Mouse (Mus musculus) spleen, adult 2 months (tissue): Measurements from ENCODE around the gene Prr36. TPM values are rescaled to one million over a fixed set of nuclear protein-coding genes. Genes with fewer than 3 reads are reported as not detected.
A peak's percentile ranks its signal among the peaks of the same experiment; 100 is the strongest.

Experiments
- DNase-seq, 2 experiments: peaks; one replicate each; pipeline versions ENCODE4 v3.0.0 to v3.0.0-alpha.2; 2012 to 2021; ENCODE audit warnings: low spot score in 2 of 2, low read depth in 1 of 2
- H3K27ac ChIP-seq: fragments of 200-500 bp; 2 replicates; pipeline ENCODE4 v1.5.1; 2012; ENCODE audit warnings: low read length, inconsistent platforms; ENCODE audit not compliant: insufficient read depth
- H3K27me3 ChIP-seq: fragments of 200-500 bp; 2 replicates; pipeline ENCODE4 v1.6.1; 2012; ENCODE audit warnings: mild to moderate bottlenecking, moderate library complexity, low read length, inconsistent platforms; ENCODE audit not compliant: control insufficient read depth, insufficient read depth
- H3K36me3 ChIP-seq: fragments of 200-500 bp; 2 replicates; pipeline ENCODE4 v1.6.1; 2012; ENCODE audit warnings: mild to moderate bottlenecking, low read length, inconsistent platforms; ENCODE audit not compliant: control insufficient read depth, insufficient read depth
- H3K4me1 ChIP-seq: fragments of 200-500 bp; 2 replicates; pipeline ENCODE4 v1.6.1; 2011; ENCODE audit warnings: inconsistent platforms; ENCODE audit not compliant: control insufficient read depth, insufficient read depth, insufficient read length
- H3K4me3 ChIP-seq: fragments of 200-500 bp; 2 replicates; pipeline ENCODE4 v1.5.1; 2011; ENCODE audit warnings: mild to moderate bottlenecking, inconsistent platforms; ENCODE audit not compliant: insufficient read depth, insufficient read length; ENCODE audit errors: extremely low read depth
- CTCF ChIP-seq: fragments of 200-500 bp; IDR thresholded peaks from 2 replicates; pipeline ENCODE4 v1.5.1; 2011; ENCODE audit warnings: mild to moderate bottlenecking, inconsistent platforms; ENCODE audit not compliant: insufficient read depth, insufficient read length, insufficient replicate concordance; ENCODE audit errors: extremely low read depth
- POLR2A ChIP-seq: fragments of 200-500 bp; IDR thresholded peaks from 2 replicates; pipeline ENCODE4 v1.6.1; 2011; ENCODE audit warnings: low read depth, low read length, inconsistent platforms
- WGBS: fragments of 180-500 bp; shearing (Covaris S2); methylation state at CpG from one replicate; pipeline ENCODE4 v1.1.7; 2018; 5-methylcytosine and 5-hydroxymethylcytosine counted together
- polyA plus RNA-seq: library from polyadenylated mRNA; depleted of rRNA; stranded (reverse); fragments of >200 nt; gene quantifications from 2 replicates; pipeline ENCODE4 v1.2.3, GENCODE M21; 2012

Gene Prr36
- polyA plus RNA-seq, 1 experiment = 0.16 TPM

GRCm38 (mm10) chr8:4188605-4189004, 28.7 kb downstream of the Prr36 start:
- TF ChIP-seq POLR2A (no peak), CTCF (no peak)
- no peak overlapping the region for H3K27ac ChIP-seq
- no peak for DNase-seq

GRCm38 (mm10) chr8:4186151-4186550, 31.1 kb downstream of the Prr36 start:
- no peak for DNase-seq
- no peak overlapping the region for H3K27ac ChIP-seq
- WGBS = 92% methylated on average over 2 of the region's 2 CpGs

More at GRCm38 (mm10) chr8:4188605-4189004, 28.7 kb downstream of the Prr36 start:
- H3K27me3 ChIP-seq = no peaks in the 10 kb centered on the region
- H3K4me3 ChIP-seq = no peak overlapping the region
- peaks cover 4% of the 10 kb centered on the region for H3K36me3 ChIP-seq
- peaks cover 2% of the 10 kb centered on the region; the same call in 1 of the 2 replicates for H3K4me1 ChIP-seq

GRCm38 (mm10) chr8:4183409-4183808, 33.9 kb downstream of the Prr36 start:
- TF ChIP-seq CTCF (no peak), POLR2A (no peak)
- no peak for DNase-seq
- Histone ChIP-seq H3K36me3 (peaks cover 4% of the 10 kb centered on the region), H3K4me1 (no peaks in the 10 kb centered on the region), H3K27ac (no peak overlapping the region), H3K4me3 (no peak overlapping the region), H3K27me3 (no peaks in the 10 kb centered on the region)
- 82% methylated on average over 8 of the region's 8 CpGs for WGBS

More at GRCm38 (mm10) chr8:4186151-4186550, 31.1 kb downstream of the Prr36 start:
- TF ChIP-seq POLR2A (no peak), CTCF (no peak)
- peaks cover 4% of the 10 kb centered on the region for H3K36me3 ChIP-seq
- no peaks in the 10 kb centered on the region for H3K27me3 ChIP-seq
- H3K4me3 ChIP-seq = no peak overlapping the region
- H3K4me1 ChIP-seq = no peaks in the 10 kb centered on the region

- Histone ChIP-seq H3K27me3 (no peaks in the 10 kb centered on the region), H3K4me1 (no peaks in the 10 kb centered on the region; the same call in 1 of the 2 replicates), H3K4me3 (no peak overlapping the region), H3K36me3 (no peaks in the 10 kb centered on the region), H3K27ac (no peak overlapping the region)
- no peak for DNase-seq
- TF ChIP-seq POLR2A = no peak
- no peak for TF ChIP-seq CTCF
- 95% methylated on average over 2 of the region's 2 CpGs for WGBS
Measured at GRCm38 (mm10) chr8:4174018-4174417, 43.2 kb downstream of the Prr36 start.

- Histone ChIP-seq H3K4me3 (no peak overlapping the region), H3K27me3 (no peaks in the 10 kb centered on the region), H3K4me1 (no peaks in the 10 kb centered on the region; the same call in 1 of the 2 replicates), H3K36me3 (no peaks in the 10 kb centered on the region), H3K27ac (no peak overlapping the region)
- WGBS = 91% methylated on average over 3 of the region's 3 CpGs
- TF ChIP-seq CTCF (no peak), POLR2A (no peak)
- no peak for DNase-seq
Measured at GRCm38 (mm10) chr8:4172486-4172885, 44.8 kb downstream of the Prr36 start.

GRCm38 (mm10) chr8:4167918-4168317, 49.3 kb downstream of the Prr36 start:
- TF ChIP-seq POLR2A (no peak), CTCF (no peak)
- Histone ChIP-seq H3K36me3 (no peaks in the 10 kb centered on the region), H3K4me3 (no peak overlapping the region), H3K27ac (no peak overlapping the region), H3K27me3 (no peaks in the 10 kb centered on the region), H3K4me1 (peaks cover 6% of the 10 kb centered on the region; the same call in 1 of the 2 replicates)
- no peak for DNase-seq
- 96% methylated on average over 1 of the region's 1 CpGs for WGBS

- H3K27ac ChIP-seq = no peak overlapping the region
- DNase-seq = no peak
- H3K4me1 ChIP-seq = peaks cover 6% of the 10 kb centered on the region; the same call in 1 of the 2 replicates
- TF ChIP-seq POLR2A (no peak), CTCF (no peak)
- no peaks in the 10 kb centered on the region for H3K36me3 ChIP-seq
- no peaks in the 10 kb centered on the region for H3K27me3 ChIP-seq
- peak overlapping the region; percentile 79 for H3K4me3 ChIP-seq
- WGBS = 14% methylated on average over 10 of the region's 10 CpGs
Measured at GRCm38 (mm10) chr8:4166881-4167525, 50.3 kb downstream of the Prr36 start.
